Mouse (Mus musculus) CH12.LX (cell line): ENCODE data around the gene Dnah8. TPM values are rescaled to one million over a fixed set of nuclear protein-coding genes. Genes with fewer than 3 reads are reported as not detected.

Source experiments
- DNase-seq: peaks from one replicate; pipeline ENCODE4 v3.0.0-alpha.2; 2013; ENCODE audit errors: extremely low read depth
- H3K27ac ChIP-seq: 2 replicates; pipeline ENCODE4 v1.5.1; 2012; ENCODE audit warnings: low read depth, mild to moderate bottlenecking, control low read depth, moderate library complexity; ENCODE audit not compliant: insufficient read depth
- H3K27me3 ChIP-seq: replicated peaks from 2 replicates; pipeline ENCODE3; 2012; ENCODE audit warnings: inconsistent platforms
- H3K36me3 ChIP-seq, 2 experiments: replicated peaks in 1 of 2; 2 replicates each; pipeline versions ENCODE3 to v1.6.1; 2012; ENCODE audit warnings: inconsistent platforms in 1 of 2, low read length in 1 of 2, mild to moderate bottlenecking in 1 of 2, mixed read lengths in 1 of 2, moderate library complexity in 1 of 2; ENCODE audit not compliant: control insufficient read depth in 1 of 2, insufficient read depth in 1 of 2
- H3K4me1 ChIP-seq, 2 experiments: 2 replicates each; pipeline ENCODE4 v1.6.1; 2012; ENCODE audit warnings: inconsistent platforms in 1 of 2, moderate library complexity in 1 of 2; ENCODE audit not compliant: insufficient read depth in 2 of 2, control insufficient read depth in 1 of 2
- H3K4me2 ChIP-seq: 2 replicates; pipeline ENCODE4 v1.6.1; 2012; ENCODE audit warnings: low read depth, mild to moderate bottlenecking, control low read depth; ENCODE audit not compliant: poor library complexity, insufficient read depth, severe bottlenecking
- H3K4me3 ChIP-seq, 3 experiments: fragments of 150-350 bp in 1 of 3; sonication (generic) in 1 of 3; replicated peaks in 1 of 3; 2 replicates each; pipeline versions ENCODE3 to v1.5.1; 2011 to 2012; ENCODE audit warnings: low read depth in 2 of 3, low read length in 2 of 3, mild to moderate bottlenecking in 2 of 3, moderate library complexity in 2 of 3, control low read depth in 1 of 3, improper control_type of control experiment in 1 of 3, inconsistent platforms in 1 of 3, mixed read lengths in 1 of 3; ENCODE audit not compliant: poor library complexity in 1 of 3
- H3K79me2 ChIP-seq: replicated peaks from 2 replicates; pipeline ENCODE4 v1.6.1; 2012; ENCODE audit warnings: mild to moderate bottlenecking, moderate library complexity; ENCODE audit not compliant: control insufficient read depth, poor library complexity, insufficient read depth, severe bottlenecking; ENCODE audit errors: extremely low read depth
- H3K9ac ChIP-seq: 2 replicates; pipeline ENCODE4 v1.6.1; 2012; ENCODE audit warnings: low read depth, mild to moderate bottlenecking, control low read depth, moderate library complexity; ENCODE audit not compliant: insufficient read depth
- H3K9me3 ChIP-seq: replicated peaks from 2 replicates; pipeline ENCODE3; 2012; ENCODE audit warnings: low read length, inconsistent platforms, mixed read lengths
- BHLHE40 ChIP-seq: IDR thresholded peaks from 2 replicates; pipeline ENCODE4 v1.6.1; 2011; ENCODE audit warnings: mild to moderate bottlenecking, low read depth, low read length, improper control_type of control experiment
- CHD1 ChIP-seq: IDR thresholded peaks from 2 replicates; pipeline ENCODE4 v1.6.1; 2012; ENCODE audit warnings: low read depth, low read length, improper control_type of control experiment, inconsistent platforms
- CHD2 ChIP-seq: IDR thresholded peaks from 2 replicates; pipeline ENCODE4 v1.6.1; 2011; ENCODE audit warnings: low read length, improper control_type of control experiment
- CTCF ChIP-seq, 2 experiments: IDR thresholded peaks in 1 of 2; conservative IDR thresholded peaks in 1 of 2; 2 replicates each; pipeline ENCODE4 v1.5.1; 2011 to 2012; ENCODE audit warnings: low read depth in 2 of 2, low read length in 2 of 2, improper control_type of control experiment in 1 of 2, inconsistent platforms in 1 of 2, mild to moderate bottlenecking in 1 of 2, moderate library complexity in 1 of 2
- E2F4 ChIP-seq: IDR thresholded peaks from 2 replicates; pipeline ENCODE4 v1.6.1; 2011; ENCODE audit warnings: low read depth, low read length, improper control_type of control experiment; ENCODE audit not compliant: insufficient replicate concordance
- ELF1 ChIP-seq: IDR thresholded peaks from 2 replicates; pipeline ENCODE4 v1.6.1; 2014; ENCODE audit warnings: low read depth, mild to moderate bottlenecking, inconsistent platforms, low read length, improper control_type of control experiment
- ETS1 ChIP-seq: conservative IDR thresholded peaks from 2 replicates; pipeline ENCODE4 v1.6.1; 2012; ENCODE audit warnings: low read depth, mild to moderate bottlenecking, inconsistent platforms, low read length, improper control_type of control experiment, moderate library complexity
- GABPA ChIP-seq: IDR thresholded peaks from 2 replicates; pipeline ENCODE4 v1.6.1; 2012; ENCODE audit warnings: low read depth, low read length, improper control_type of control experiment, inconsistent platforms; ENCODE audit not compliant: insufficient replicate concordance
- HCFC1 ChIP-seq: IDR thresholded peaks from 2 replicates; pipeline ENCODE4 v1.6.1; 2012; ENCODE audit warnings: low read depth, mild to moderate bottlenecking, inconsistent platforms, low read length, improper control_type of control experiment
- IRF4 ChIP-seq: IDR thresholded peaks from 2 replicates; pipeline ENCODE4 v1.6.1; 2014; ENCODE audit warnings: low read depth, mild to moderate bottlenecking, inconsistent platforms, low read length, improper control_type of control experiment
- KAT2A ChIP-seq: IDR thresholded peaks from 2 replicates; pipeline ENCODE4 v1.6.1; 2012; ENCODE audit warnings: low read length, improper control_type of control experiment, inconsistent platforms; ENCODE audit not compliant: insufficient replicate concordance
- MAZ ChIP-seq: IDR thresholded peaks from 2 replicates; pipeline ENCODE4 v1.6.1; 2012; ENCODE audit warnings: low read depth, mild to moderate bottlenecking, inconsistent platforms, low read length, improper control_type of control experiment, moderate library complexity
- MEF2A ChIP-seq: IDR thresholded peaks from 2 replicates; pipeline ENCODE4 v1.6.1; 2014; ENCODE audit warnings: low read depth, mild to moderate bottlenecking, inconsistent platforms, low read length, improper control_type of control experiment, borderline replicate concordance
- PAX5 ChIP-seq: IDR thresholded peaks from 2 replicates; pipeline ENCODE4 v1.6.1; 2012; ENCODE audit warnings: low read length, inconsistent platforms, mixed read lengths
- POLR2A ChIP-seq: IDR thresholded peaks from 2 replicates; pipeline ENCODE4 v1.6.1; 2011; ENCODE audit warnings: low read depth, mild to moderate bottlenecking, improper control_type of control experiment, low read length
- RAD21 ChIP-seq: IDR thresholded peaks from 2 replicates; pipeline ENCODE4 v1.6.1; 2011; ENCODE audit warnings: low read depth, mild to moderate bottlenecking, low read length, improper control_type of control experiment, moderate library complexity
- SIN3A ChIP-seq: IDR thresholded peaks from 2 replicates; pipeline ENCODE4 v1.6.1; 2012; ENCODE audit warnings: low read length, improper control_type of control experiment, inconsistent platforms
- TCF12 ChIP-seq: IDR thresholded peaks from 2 replicates; pipeline ENCODE4 v1.6.1; 2014; ENCODE audit warnings: low read depth, mild to moderate bottlenecking, inconsistent platforms, low read length, improper control_type of control experiment
- USF1 ChIP-seq: IDR thresholded peaks from 2 replicates; pipeline ENCODE4 v1.6.1; 2014; ENCODE audit warnings: low read depth, mild to moderate bottlenecking, inconsistent platforms, low read length, improper control_type of control experiment
- USF2 ChIP-seq: conservative IDR thresholded peaks from 2 replicates; pipeline ENCODE4 v1.6.1; 2011; ENCODE audit warnings: low read depth, low read length, improper control_type of control experiment
- ZC3H11A ChIP-seq: IDR thresholded peaks from 2 replicates; pipeline ENCODE4 v1.6.1; 2012; ENCODE audit warnings: low read depth, mild to moderate bottlenecking, inconsistent platforms, low read length, improper control_type of control experiment
- ZKSCAN1 ChIP-seq: IDR thresholded peaks from 2 replicates; pipeline ENCODE4 v1.6.1; 2012; ENCODE audit warnings: low read depth, inconsistent platforms, low read length, improper control_type of control experiment, borderline replicate concordance
- ZMIZ1 ChIP-seq: IDR thresholded peaks from 2 replicates; pipeline ENCODE4 v1.6.1; 2012; ENCODE audit warnings: low read depth, mild to moderate bottlenecking, inconsistent platforms, low read length, improper control_type of control experiment
- ZNF384 ChIP-seq: IDR thresholded peaks from 2 replicates; pipeline ENCODE4 v1.6.1; 2012; ENCODE audit warnings: low read depth, low read length, improper control_type of control experiment, inconsistent platforms
- dilution Hi-C: fragments of 300-500 bp; cut with MboI; formaldehyde crosslinking; loops from 2 replicates; pipeline ENCODE4 v1.14.3; 2020; ENCODE audit warnings: low sequenced_read_pairs; ENCODE audit not compliant: extremely low pct_unique_long_range_greater_than_20kb, extremely low pct_ligation_motif_present
- in situ Hi-C: fragments of 300-500 bp; cut with MboI; formaldehyde crosslinking; loops from 3 replicates; pipeline ENCODE4 v1.14.3; 2019; ENCODE audit warnings: low sequenced_read_pairs, low pct_ligation_motif_present, low pct_unique_long_range_greater_than_20kb, mixed read lengths
- polyA plus RNA-seq: library from polyadenylated mRNA; unstranded; fragments of >175 nt; gene quantifications from 2 replicates; pipeline ENCODE4 v1.2.1, GENCODE M21; 2012; ENCODE audit warnings: low read depth; ENCODE audit not compliant: insufficient read length
- total RNA-seq, 2 experiments: library from RNA; depleted of rRNA; stranded (reverse); fragments of 300-350 nt in 1 of 2; fragments of >200 nt in 1 of 2; gene quantifications; 2 replicates each; pipeline ENCODE4 v1.2.3; 2012 to 2014

Dnah8 gene
- total and polyA plus RNA-seq, 3 experiments: 0.09 to 0.99 TPM; not detected in 1

DNA sequence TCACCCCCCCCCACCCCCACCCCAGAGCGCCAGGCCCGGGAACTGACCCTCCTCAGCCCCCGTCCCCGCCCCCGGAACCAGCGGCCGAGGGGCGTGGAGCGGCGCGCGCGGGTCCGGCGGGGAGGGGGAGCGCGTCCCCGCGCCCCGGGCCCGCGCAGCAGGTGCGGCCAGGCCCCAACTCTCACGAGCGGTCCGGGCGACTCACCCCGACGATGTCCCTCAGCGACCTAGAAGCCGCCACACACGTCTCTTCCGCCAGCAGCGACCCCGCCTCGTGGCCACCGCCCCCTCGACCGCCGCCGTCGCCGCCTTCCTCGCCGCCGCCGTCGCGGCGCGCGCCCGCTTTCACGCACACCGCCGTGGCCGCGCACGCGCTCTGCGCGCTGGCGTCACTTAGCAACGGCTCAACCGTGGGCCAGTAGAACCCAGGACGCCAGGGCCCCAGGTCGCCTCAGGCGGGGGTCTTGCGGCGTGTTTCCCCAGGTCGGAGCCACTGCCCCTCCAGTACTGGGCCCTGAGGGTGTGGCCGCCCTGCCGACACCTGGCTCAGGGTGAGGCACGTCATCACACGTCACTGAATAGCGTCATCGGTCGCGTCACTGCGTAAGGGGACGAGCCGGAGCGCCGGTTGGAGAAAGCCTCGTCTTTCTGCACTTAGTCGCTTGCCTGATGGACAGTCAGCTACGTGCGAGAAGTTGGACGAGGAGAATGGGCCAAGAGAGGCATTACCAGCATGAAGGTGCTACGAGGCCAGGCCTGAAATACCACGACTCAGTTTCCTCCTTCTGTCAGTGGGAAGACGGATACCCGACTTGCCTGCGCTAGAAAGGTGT, 48.0 kb upstream of the Dnah8 start, which contains the start of gene Btbd9 (continued):
- TF ChIP-seq GABPA (peak; percentile 100), IRF4 (no peak; the same call in none of the 2 replicates)

DNA sequence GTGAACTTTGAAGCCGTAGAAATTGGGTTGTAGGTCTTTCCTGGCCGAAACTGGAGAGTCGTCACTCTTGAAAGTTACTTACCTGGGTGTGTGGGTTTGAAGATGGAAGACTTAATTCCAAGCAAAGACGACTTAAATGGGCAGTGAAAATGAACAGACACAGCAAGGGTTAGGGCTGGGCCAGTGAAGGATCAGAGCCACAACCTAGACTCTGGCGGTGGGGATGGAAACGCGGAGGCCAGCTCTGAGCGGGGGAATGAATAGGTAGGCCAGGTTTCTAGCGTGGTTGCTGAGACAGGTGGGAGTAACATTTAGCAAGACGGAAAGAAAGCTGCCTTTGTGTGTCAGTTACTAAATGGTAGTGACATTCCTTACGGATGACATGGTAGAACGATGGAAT, 47.2 kb upstream of the Dnah8 start:
- in situ Hi-C loops: no loop called here
- no peak for DNase-seq
- peaks cover 4 to 21% of the 10 kb centered on the region in 2 experiments for H3K4me1 ChIP-seq
- H3K9ac ChIP-seq: peak overlapping the region; percentile 35; the same call in 1 of the 2 replicates
- H3K4me3 ChIP-seq: peak overlapping the region; percentile 69 to 89 (median 73)
- TF ChIP-seq TCF12 (no peak), ZC3H11A (no peak), ZMIZ1 (no peak), ZNF384 (no peak), HCFC1 (no peak), CTCF (conservative IDR thresholded peaks at IDR 0.05 in 1 of 2, IDR thresholded peaks at IDR 0.05 in 1 of 2; ENCODE audit: low read depth in 2 of 2, low read length in 2 of 2) (no peak), CHD1 (no peak), RAD21 (no peak), CHD2 (no peak), E2F4 (no peak), ETS1 (no peak), SIN3A (no peak)
- H3K36me3 ChIP-seq: peaks cover 0 to 3% of the 10 kb centered on the region in 2 experiments
- H3K9me3 ChIP-seq: no peaks in the 10 kb centered on the region
- H3K27me3 ChIP-seq: no peaks in the 10 kb centered on the region
- peak overlapping the region; percentile 63 for H3K4me2 ChIP-seq
- H3K27ac ChIP-seq: no peak overlapping the region
- dilution Hi-C loops: no loop called here
- no peaks in the 10 kb centered on the region for H3K79me2 ChIP-seq

DNA sequence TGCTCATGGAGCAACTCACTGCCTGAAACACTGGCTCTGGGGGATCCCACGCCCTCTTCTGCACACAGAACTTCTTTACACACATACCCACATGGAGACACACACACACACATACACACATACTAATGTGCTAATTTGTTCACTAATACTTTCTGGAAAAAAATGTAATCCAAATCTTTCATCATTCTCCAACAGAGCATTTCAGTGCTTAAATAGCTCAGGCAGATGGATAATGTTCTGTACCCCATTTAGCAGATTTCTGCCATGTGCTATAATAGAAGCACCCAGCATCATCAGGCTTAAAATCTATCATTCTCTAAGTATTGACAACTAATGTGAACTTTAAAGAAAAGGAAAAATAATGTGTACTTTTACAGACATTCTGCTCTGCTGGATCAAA, 43.4 kb upstream of the Dnah8 start:
- in situ Hi-C loops: no loop called here

More for the DNA sequence above, 43.4 kb upstream of the Dnah8 start:
- no peak overlapping the region for H3K4me2 ChIP-seq
- H3K79me2 ChIP-seq: no peaks in the 10 kb centered on the region
- peaks cover 0 to 2% of the 10 kb centered on the region in 2 experiments for H3K36me3 ChIP-seq
- no peak overlapping the region for H3K4me3 ChIP-seq
- no peaks in the 10 kb centered on the region for H3K9me3 ChIP-seq
- peaks cover 4 to 7% of the 10 kb centered on the region in 2 experiments for H3K4me1 ChIP-seq
- H3K9ac ChIP-seq: no peak overlapping the region
- no peak overlapping the region for H3K27ac ChIP-seq
- TF ChIP-seq USF2: no peak
- TF ChIP-seq SIN3A: no peak
- no peak for TF ChIP-seq PAX5
- TF ChIP-seq KAT2A: no peak
- TF ChIP-seq ETS1: no peak
- TF ChIP-seq BHLHE40: no peak
- TF ChIP-seq USF1: no peak
- no peak for TF ChIP-seq ELF1
- no peak for TF ChIP-seq CTCF (conservative IDR thresholded peaks at IDR 0.05 in 1 of 2, IDR thresholded peaks at IDR 0.05 in 1 of 2; ENCODE audit: low read depth in 2 of 2, low read length in 2 of 2)
- no peak for TF ChIP-seq CHD1
- TF ChIP-seq GABPA: no peak
- TF ChIP-seq POLR2A: no peak
- no peak for TF ChIP-seq IRF4
- no peak for TF ChIP-seq ZKSCAN1
- no peak for TF ChIP-seq MEF2A
- TF ChIP-seq MAZ: no peak
- TF ChIP-seq TCF12: no peak
- no peak for TF ChIP-seq RAD21
- dilution Hi-C loops: no loop called here
- no peak for DNase-seq
- H3K27me3 ChIP-seq: no peaks in the 10 kb centered on the region
